Mouse (Mus musculus): ENCODE results near the gene Tctex1d4. TPM values are rescaled to one million over a fixed set of nuclear protein-coding genes. Genes with fewer than 3 reads are reported as not detected.

Tctex1d4 gene
- total RNA-seq, 2 experiments from 2014 or later = not detected

GRCm38 (mm10) chr4:117140613-117141012 lies 14.0 kb downstream of the Tctex1d4 start:
- DNase-seq = no peak

DNA sequence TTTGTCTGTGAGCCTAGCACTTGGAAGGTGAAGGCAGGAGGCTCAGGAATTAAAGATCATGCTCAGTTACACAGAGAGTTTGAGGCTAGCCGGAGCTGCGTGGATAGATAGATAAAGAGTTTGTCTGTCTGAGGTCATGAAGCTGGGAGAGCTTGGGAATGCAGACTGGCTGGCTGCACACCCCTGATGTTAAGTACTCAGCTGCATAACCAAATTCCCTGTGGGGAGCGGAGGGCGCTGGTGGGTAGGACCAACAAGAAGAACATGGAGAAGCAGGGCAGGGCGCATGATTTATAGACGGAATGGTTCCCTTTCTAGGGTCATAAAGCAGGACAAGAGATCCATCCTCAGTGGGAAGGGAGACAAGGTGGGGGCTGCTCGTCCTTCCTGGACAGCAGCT lies 16.4 kb downstream of the Tctex1d4 start:
- DNase-seq = no peak

- no peak for DNase-seq
Observed at GRCm38 (mm10) chr4:117145248-117145647, 18.7 kb downstream of the Tctex1d4 start.

- peak; percentile 91 for DNase-seq
Observed at GRCm38 (mm10) chr4:117146176-117146575, 19.6 kb downstream of the Tctex1d4 start.

DNA sequence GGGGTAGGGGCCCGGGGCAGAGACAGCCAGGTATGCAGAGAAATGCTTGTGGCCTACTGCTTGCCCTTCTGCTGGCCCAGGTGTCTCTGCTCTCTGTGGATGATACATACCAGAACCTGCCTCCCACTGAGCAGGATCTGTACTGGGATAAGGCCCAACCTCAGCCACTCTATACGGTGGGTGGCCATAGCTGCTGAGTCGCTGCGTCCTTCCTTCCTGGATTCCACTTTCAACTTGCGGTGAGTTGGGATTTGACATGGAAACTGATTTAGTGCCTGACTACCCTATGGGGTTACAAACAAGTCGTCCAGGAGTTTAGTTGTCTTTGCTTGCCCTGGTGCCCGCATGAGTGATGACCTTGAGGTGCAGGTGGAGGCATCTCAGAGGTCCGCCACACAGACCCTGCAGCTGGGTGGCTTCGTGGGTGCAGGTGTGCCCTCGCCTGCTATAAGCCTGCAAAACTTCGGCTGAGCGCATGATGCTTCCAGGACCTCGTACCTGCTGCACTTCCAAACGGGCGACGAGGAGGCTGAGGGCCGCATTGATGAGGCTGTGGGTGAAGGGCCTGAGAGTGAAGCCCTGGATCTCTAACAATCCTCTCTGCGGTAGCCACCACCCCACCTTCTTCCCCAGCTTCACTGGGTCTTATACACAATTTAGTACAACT lies 21.6 kb downstream of the Tctex1d4 start:
- no peak for DNase-seq

- DNase-seq = no peak
Observed at GRCm38 (mm10) chr4:117148815-117149214, 22.2 kb downstream of the Tctex1d4 start.

- DNase-seq = no peak
Observed at GRCm38 (mm10) chr4:117149291-117150211, 23.0 kb downstream of the Tctex1d4 start.

- DNase-seq = no peak
Observed at GRCm38 (mm10) chr4:117150212-117150733, 23.7 kb downstream of the Tctex1d4 start.

DNA sequence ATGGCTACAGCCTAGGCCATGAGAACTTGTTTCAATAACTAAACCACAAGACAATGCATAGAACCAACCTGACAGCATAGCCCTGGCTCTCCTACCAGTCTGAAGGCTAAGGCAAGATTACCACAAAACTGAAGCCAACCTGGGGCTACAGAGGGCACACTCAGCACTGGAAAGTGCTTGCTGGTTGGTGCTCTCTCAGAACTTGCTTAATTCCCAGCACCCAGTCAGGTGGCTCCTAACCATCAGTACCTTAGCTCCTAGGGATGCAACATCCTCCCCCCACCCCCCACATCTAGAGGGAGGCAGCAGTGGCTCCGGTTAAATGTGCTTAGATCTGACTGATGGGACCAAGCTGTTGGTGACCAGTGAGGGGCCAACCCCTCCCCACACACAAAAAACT lies 24.8 kb downstream of the Tctex1d4 start:
- DNase-seq = no peak

GRCm38 (mm10) chr4:117152714-117153113 lies 26.1 kb downstream of the Tctex1d4 start:
- no peak for DNase-seq

GRCm38 (mm10) chr4:117155020-117155791 lies 28.6 kb downstream of the Tctex1d4 start:
- DNase-seq = no peak

GRCm38 (mm10) chr4:117155792-117156355 lies 29.3 kb downstream of the Tctex1d4 start, which contains the start of gene Rps8:
Gene Rps8 (minus strand): TSS chr4:117156243.
- peak; percentile 88 for DNase-seq

GRCm38 (mm10) chr4:117156372-117156771 lies 29.8 kb downstream of the Tctex1d4 start:
- no peak for DNase-seq

- DNase-seq = no peak
Observed at GRCm38 (mm10) chr4:117159666-117160065, 33.1 kb downstream of the Tctex1d4 start.

- no peak for DNase-seq
Observed at GRCm38 (mm10) chr4:117161183-117161582, 34.6 kb downstream of the Tctex1d4 start.

GRCm38 (mm10) chr4:117169936-117170335 lies 43.3 kb downstream of the Tctex1d4 start:
- DNase-seq = no peak

Small RNAs within 50 kb of the gene (microRNA-seq; reads per million reads assigned to microRNA genes)
- 0 reads per million in 2 experiments for gene Gm22398

Other genes with a start within 250 kb of the Tctex1d4 start
- 1 to 10 TPM; 2.1 to 2.4 TPM for gene Zswim5, start 249.4 kb upstream of the Tctex1d4 start, total RNA-seq (2021)
- gene Urod, start 132.4 kb upstream of the Tctex1d4 start, total RNA-seq (2021) = 10 to 100 TPM; 80.0 to 83.1 TPM
- gene Hectd3, start 131.5 kb upstream of the Tctex1d4 start, total RNA-seq (2021) = 10 to 100 TPM; 11.3 to 15.1 TPM
- gene Eif2b3, start 107.4 kb upstream of the Tctex1d4 start, total RNA-seq (2021) = 10 to 100 TPM; 19.1 to 20.1 TPM
- 1 to 10 TPM; 4.0 to 5.0 TPM for gene Ptch2, start 30.7 kb upstream of the Tctex1d4 start, total RNA-seq (2021)
- gene Btbd19, start 1.1 kb upstream of the Tctex1d4 start, total RNA-seq (2021) = 1 to 10 TPM; 4.6 to 5.9 TPM
- gene Plk3, start 7.2 kb downstream of the Tctex1d4 start, total RNA-seq (2021) = 1 to 10 TPM; 5.0 to 5.8 TPM
- 100 to 1,000 TPM; 952 to 961 TPM for gene Rps8, start 29.4 kb downstream of the Tctex1d4 start, total RNA-seq (2021)
- gene Kif2c, start 55.8 kb downstream of the Tctex1d4 start, total RNA-seq (2021) = 10 to 100 TPM; 17.7 to 19.7 TPM
- gene Tmem53, start 125.2 kb downstream of the Tctex1d4 start, total RNA-seq (2021) = 10 to 100 TPM; 25.5 to 27.1 TPM
- gene Armh1, start 125.3 kb downstream of the Tctex1d4 start, total RNA-seq (2021) = under 1 TPM; 0.38 to 0.43 TPM

Data from heart, postnatal 4 days (tissue).